Mouse (Mus musculus): ENCODE data around the gene Hace1. TPM values are rescaled to one million over a fixed set of nuclear protein-coding genes. Genes with fewer than 3 reads are reported as not detected.

The Hace1 gene
- total and polyA plus RNA-seq, 2 experiments from 2014 or later, result 8.5 to 20.3 TPM

GRCm38 (mm10) chr10:45706849-45707248 is 129.2 kb downstream of the Hace1 start:
- ATAC-seq (ENCODE audit: low FRiP score), result no peak

GRCm38 (mm10) chr10:45710848-45711247 is 133.2 kb downstream of the Hace1 start:
- Histone ChIP-seq H3K9me3 (ENCODE audit: low read length) (no peaks in the 10 kb centered on the region), H3K4me3 (ENCODE audit: low read depth, low read length) (no peak overlapping the region), H3K4me1 (ENCODE audit: insufficient read depth, low read length) (no peaks in the 10 kb centered on the region), H3K27ac (ENCODE audit: low read depth, low read length) (no peak overlapping the region), H3K9ac (replicated peaks; ENCODE audit: low read length, poor library complexity, severe bottlenecking) (no peak overlapping the region), H3K4me2 (ENCODE audit: low read depth, low read length, poor library complexity, severe bottlenecking) (no peak overlapping the region), H3K36me3 (ENCODE audit: insufficient read depth, low read length) (no peaks in the 10 kb centered on the region), H3K27me3 (ENCODE audit: insufficient read depth, low read length) (no peaks in the 10 kb centered on the region)
- ATAC-seq (ENCODE audit: low FRiP score) (no peak), DNase-seq (ENCODE audit: low spot score) (no peak)
- 58% methylated on average over 3 of the region's 3 CpGs for WGBS
- no peak for TF ChIP-seq CTCF (IDR thresholded peaks at IDR 0.05)

More at GRCm38 (mm10) chr10:45706849-45707248, 129.2 kb downstream of the Hace1 start:
- Histone ChIP-seq H3K9me3 (ENCODE audit: low read length) (no peaks in the 10 kb centered on the region), H3K4me2 (ENCODE audit: low read depth, low read length, poor library complexity, severe bottlenecking) (no peak overlapping the region), H3K9ac (replicated peaks; ENCODE audit: low read length, poor library complexity, severe bottlenecking) (no peak overlapping the region), H3K36me3 (ENCODE audit: insufficient read depth, low read length) (no peaks in the 10 kb centered on the region), H3K4me3 (ENCODE audit: low read depth, low read length) (no peak overlapping the region), H3K27me3 (ENCODE audit: insufficient read depth, low read length) (no peaks in the 10 kb centered on the region), H3K4me1 (ENCODE audit: insufficient read depth, low read length) (no peaks in the 10 kb centered on the region), H3K27ac (ENCODE audit: low read depth, low read length) (no peak overlapping the region)
- no peak for TF ChIP-seq CTCF (IDR thresholded peaks at IDR 0.05)
- no peak for DNase-seq (ENCODE audit: low spot score)
- 86% methylated on average over 2 of the region's 2 CpGs for WGBS

DNA sequence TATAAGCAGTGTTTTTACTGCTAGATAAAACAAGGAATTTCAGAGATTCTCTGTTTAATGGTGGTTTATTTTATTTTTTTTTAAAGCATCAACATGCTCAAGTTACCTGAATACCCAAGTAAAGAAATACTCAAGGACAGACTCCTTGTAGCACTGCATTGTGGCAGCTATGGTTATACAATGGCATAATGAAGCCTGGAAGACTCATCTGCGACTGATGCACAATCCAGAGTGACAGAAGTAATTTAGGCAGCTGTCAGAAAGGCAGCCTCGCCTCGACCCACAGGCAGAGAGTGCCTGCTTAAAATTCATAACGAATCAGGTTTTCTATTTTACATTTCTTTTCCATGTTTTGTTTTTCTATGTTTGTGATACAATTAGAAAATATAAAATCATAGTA is 133.7 kb downstream of the Hace1 start:
- Histone ChIP-seq H3K27ac (ENCODE audit: low read depth, low read length) (no peak overlapping the region), H3K4me2 (ENCODE audit: low read depth, low read length, poor library complexity, severe bottlenecking) (no peak overlapping the region), H3K36me3 (ENCODE audit: insufficient read depth, low read length) (no peaks in the 10 kb centered on the region), H3K4me3 (ENCODE audit: low read depth, low read length) (no peak overlapping the region), H3K9me3 (ENCODE audit: low read length) (no peaks in the 10 kb centered on the region), H3K27me3 (ENCODE audit: insufficient read depth, low read length) (no peaks in the 10 kb centered on the region), H3K9ac (replicated peaks; ENCODE audit: low read length, poor library complexity, severe bottlenecking) (no peak overlapping the region), H3K4me1 (ENCODE audit: insufficient read depth, low read length) (no peaks in the 10 kb centered on the region)
- ATAC-seq (ENCODE audit: low FRiP score), result no peak
- no peak for DNase-seq (ENCODE audit: low spot score)
- TF ChIP-seq CTCF (IDR thresholded peaks at IDR 0.05), result no peak
- WGBS, result 26% methylated on average over 4 of the region's 4 CpGs

Small RNA genes lying within 50 kb of the gene (microRNA-seq; reads per million reads assigned to microRNA genes)
- not detected for gene Gm27731 (ENCODE audit: borderline number of aligned reads)

Other genes with a start within 250 kb of the Hace1 start
- gene Bves, start 242.1 kb upstream of the Hace1 start, total RNA-seq (2014; rRNA removed), result 2.7 TPM in 2 replicates
- 1.0 and 1.3 TPM in 2 replicates for gene Bves, start 242.1 kb upstream of the Hace1 start, polyA plus RNA-seq (2015; fragmentation: Nextera tagmentation; extraction: Ambion mirVana)
- gene Lin28b, start 91.4 kb upstream of the Hace1 start, total RNA-seq (2014; rRNA removed), result 9.0 and 14.6 TPM in 2 replicates
- gene Lin28b, start 91.4 kb upstream of the Hace1 start, polyA plus RNA-seq (2015; fragmentation: Nextera tagmentation; extraction: Ambion mirVana), result 3.7 and 4.4 TPM in 2 replicates